Mouse (Mus musculus): Measurements from ENCODE around the gene Slc35c1.

DNA sequence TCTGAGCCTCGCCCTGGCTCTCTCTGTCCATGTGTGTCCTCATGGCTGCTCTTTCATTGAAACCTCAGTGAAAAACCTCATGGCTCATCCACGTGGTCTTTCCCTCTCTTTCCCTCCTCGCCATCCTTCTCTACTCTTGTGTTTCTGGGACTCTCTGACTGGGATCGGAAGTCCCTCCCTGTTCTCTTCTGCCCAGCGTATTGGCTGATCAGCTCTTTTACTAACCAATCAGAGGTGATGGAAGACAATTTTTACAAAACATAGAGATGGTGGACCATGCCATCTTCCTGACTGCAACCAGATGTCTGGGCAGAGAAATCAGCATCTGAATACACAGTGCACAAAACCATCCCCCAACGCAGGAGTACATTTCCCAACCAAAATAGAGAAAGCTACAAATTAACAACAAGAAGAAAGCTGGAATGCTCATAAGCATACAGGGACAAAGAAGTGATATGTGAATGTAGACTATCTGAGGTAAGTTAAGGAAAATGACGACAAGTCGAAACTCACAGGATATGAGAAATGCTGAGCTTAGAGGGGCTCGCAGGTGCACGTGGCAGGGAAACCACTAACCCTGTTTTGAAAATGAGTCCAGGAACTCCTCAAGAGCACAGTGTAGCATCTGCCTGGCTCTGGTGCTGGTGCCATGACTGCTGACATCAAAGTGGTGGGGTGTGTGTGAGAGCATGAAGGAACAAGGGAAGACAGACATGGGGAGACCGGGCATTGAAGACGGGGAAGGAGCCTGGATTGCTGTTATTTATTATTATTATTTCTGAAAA, 11.7 kb upstream of the Slc35c1 start:
- TF ChIP-seq POLR2A (IDR thresholded peaks at IDR 0.05; ENCODE audit: low read depth, low read length): no peak
- no peak for TF ChIP-seq CTCF (conservative IDR thresholded peaks at IDR 0.05; ENCODE audit: insufficient read depth, insufficient read length, low read depth, low read length)

Data from kidney, adult 2 months (tissue).